In the genomic region with DNA sequence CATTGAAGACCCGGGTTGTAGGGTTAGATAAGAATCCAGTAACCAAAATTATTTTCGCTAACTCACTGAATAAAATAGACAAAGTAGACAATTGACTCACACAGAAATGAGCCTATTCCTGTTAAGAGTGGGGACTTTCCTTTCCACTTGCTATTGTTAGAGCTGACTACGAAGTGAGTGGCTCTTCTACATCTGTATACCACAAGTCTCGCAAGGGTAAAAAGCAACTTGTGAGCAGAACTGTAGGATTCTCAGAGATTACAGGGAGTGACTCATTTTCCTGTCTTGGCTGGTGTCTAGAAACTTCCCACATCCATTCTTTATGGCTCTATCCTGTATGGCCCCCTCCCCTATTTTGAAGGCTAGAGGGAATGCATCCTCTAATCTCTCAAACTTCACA, we compare ENCODE assay signal across 21 mouse cellular contexts. TPM values are rescaled to one million over a fixed set of nuclear protein-coding genes. Genes with fewer than 3 reads are reported as not detected.
"Had no signal": no experiment of that assay in that cellular context is flagged by ENCODE, and none has a peak within 500 bp of the region (broad histone marks: within the 10 kb centered on the region; RNA-seq: fewer than 3 reads in every experiment).

No protein-coding gene starts in this region.

- H3K36me3 ChIP-seq: limb, embryonic 10.5 days; limb, embryonic 13.5 days; liver, embryonic 12.5 days; liver, embryonic 15.5 days; lung, embryonic 15.5 days; midbrain, embryonic 15.5 days; neural tube, embryonic 13.5 days; stomach, embryonic 15.5 days had no signal

- ATAC-seq: liver, embryonic 12.5 days; midbrain, embryonic 15.5 days had no signal

- H3K4me3 ChIP-seq: layer of hippocampus, adult 2 months; limb, embryonic 10.5 days; limb, embryonic 13.5 days; liver, embryonic 12.5 days; liver, embryonic 15.5 days; lung, embryonic 15.5 days; megakaryocyte, embryonic 14.5 days; midbrain, embryonic 15.5 days; neural tube, embryonic 13.5 days; stomach, embryonic 15.5 days had no signal

- H3K4me2 ChIP-seq: limb, embryonic 13.5 days; liver, embryonic 12.5 days; liver, embryonic 15.5 days; lung, embryonic 15.5 days; midbrain, embryonic 11.5 days; midbrain, embryonic 15.5 days; neural tube, embryonic 13.5 days; stomach, embryonic 15.5 days had no signal

- H3K27me3 ChIP-seq: limb, embryonic 13.5 days; liver, embryonic 12.5 days; liver, embryonic 15.5 days; lung, embryonic 15.5 days; megakaryocyte, embryonic 14.5 days; midbrain, embryonic 15.5 days; neural tube, embryonic 13.5 days; stomach, embryonic 15.5 days had no signal

- DNase-seq: kidney, postnatal 25 days; layer of hippocampus, adult 9-11 months; liver; lung, adult 18-20 months; lung, postnatal 10 days; lung, postnatal 36 days; retina, postnatal 1 day; right cerebral cortex, postnatal 25 days; spleen, adult 18-20 months; thymus, postnatal 36 days had no signal

RNA-seq across cellular contexts. Expression of gene Fam19a1, which starts 41.9 kb away (rescaled TPM):
- polyA plus RNA-seq: liver, embryonic 15.5 days had no signal
